Mouse (Mus musculus): Measurements from ENCODE around the gene Ces1b. TPM values are rescaled to one million over a fixed set of nuclear protein-coding genes. Genes with fewer than 3 reads are reported as not detected.

Gene Ces1b
- polyA plus RNA-seq (2016; fragmentation: Nextera tagmentation; extraction: Ambion mirVana), result not detected in 2 replicates

- no peak for ATAC-seq (ENCODE audit: low FRiP score, low read depth)
- Histone ChIP-seq H3K9ac (replicated peaks) (no peak within 1 kb of the TSS), H3K27ac (replicated peaks) (no peak within 1 kb of the TSS), H3K4me3 (no peak within 1 kb of the TSS), H3K4me1 (no peaks in the 10 kb centered on the region), H3K27me3 (no peaks in the 10 kb centered on the region), H3K9me3 (no peaks in the 10 kb centered on the region), H3K4me2 (replicated peaks) (no peak within 1 kb of the TSS), H3K36me3 (no peaks in the 10 kb centered on the region)
- WGBS, result 82% methylated on average over 2 of the region's 2 CpGs
Measured at GRCm38 (mm10) chr8:93079887-93080286, at the start of gene Ces1b. Gene Ces1b, minus strand, starts transcription at chr8:93080017.

GRCm38 (mm10) chr8:93126476-93126875 is 46.7 kb upstream of the Ces1b start:
- Histone ChIP-seq H3K27ac (replicated peaks) (no peak overlapping the region), H3K4me2 (replicated peaks) (no peak overlapping the region), H3K9ac (replicated peaks) (no peak overlapping the region), H3K27me3 (no peaks in the 10 kb centered on the region), H3K4me3 (no peak overlapping the region), H3K4me1 (no peaks in the 10 kb centered on the region), H3K9me3 (no peaks in the 10 kb centered on the region), H3K36me3 (no peaks in the 10 kb centered on the region)
- 71% methylated on average over 2 of the region's 2 CpGs for WGBS
- ATAC-seq (ENCODE audit: low FRiP score, low read depth), result no peak

GRCm38 (mm10) chr8:93122005-93122404 is 42.2 kb upstream of the Ces1b start:
- H3K27ac ChIP-seq (replicated peaks), result no peak overlapping the region
- ATAC-seq (ENCODE audit: low FRiP score, low read depth), result no peak
- H3K9me3 ChIP-seq, result no peaks in the 10 kb centered on the region
- H3K36me3 ChIP-seq, result no peaks in the 10 kb centered on the region
- no peak overlapping the region for H3K4me2 ChIP-seq (replicated peaks)
- no peaks in the 10 kb centered on the region for H3K27me3 ChIP-seq
- no peak overlapping the region for H3K4me3 ChIP-seq
- no peaks in the 10 kb centered on the region for H3K4me1 ChIP-seq
- no peak overlapping the region for H3K9ac ChIP-seq (replicated peaks)
- 91% methylated on average over 1 of the region's 1 CpGs for WGBS

GRCm38 (mm10) chr8:93095376-93095775 is 15.6 kb upstream of the Ces1b start:
- Histone ChIP-seq H3K9me3 (no peaks in the 10 kb centered on the region), H3K27ac (replicated peaks) (no peak overlapping the region), H3K4me1 (no peaks in the 10 kb centered on the region), H3K4me3 (no peak overlapping the region), H3K4me2 (replicated peaks) (no peak overlapping the region), H3K9ac (replicated peaks) (no peak overlapping the region), H3K27me3 (no peaks in the 10 kb centered on the region), H3K36me3 (no peaks in the 10 kb centered on the region)
- ATAC-seq (ENCODE audit: low FRiP score, low read depth), result 0 out of 2 replicates have a peak, but pooled peaks have one; percentile 44

DNA sequence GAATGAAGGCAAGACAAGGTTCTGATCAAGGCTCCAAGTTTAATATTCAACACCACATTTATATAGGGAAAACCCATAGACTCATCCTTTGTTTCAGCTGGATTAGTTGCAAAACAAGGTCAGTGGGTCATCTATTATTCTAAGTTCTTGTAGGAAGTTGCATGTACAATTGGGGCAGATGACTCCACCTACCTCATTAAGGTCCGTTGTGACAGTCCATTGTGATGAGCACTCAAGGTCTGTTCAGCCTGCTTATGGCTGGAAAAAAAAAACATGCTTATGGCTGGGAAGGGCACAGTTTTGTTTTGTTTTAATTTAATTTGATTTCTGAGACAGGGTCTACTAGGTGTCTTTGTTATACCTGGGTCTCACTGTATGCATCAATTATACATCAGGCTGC is 11.5 kb upstream of the Ces1b start:
- Histone ChIP-seq H3K9ac (replicated peaks) (no peak overlapping the region), H3K27ac (replicated peaks) (no peak overlapping the region), H3K4me3 (no peak overlapping the region), H3K9me3 (no peaks in the 10 kb centered on the region), H3K4me2 (replicated peaks) (no peak overlapping the region), H3K4me1 (peaks cover 10% of the 10 kb centered on the region), H3K36me3 (no peaks in the 10 kb centered on the region), H3K27me3 (no peaks in the 10 kb centered on the region)
- ATAC-seq (ENCODE audit: low FRiP score, low read depth), result no peak
- 72% methylated on average over 1 of the region's 1 CpGs for WGBS

GRCm38 (mm10) chr8:93088686-93089122 is 8.9 kb upstream of the Ces1b start:
- WGBS, result 4% methylated on average over 2 of the region's 2 CpGs
- no peak overlapping the region for H3K9ac ChIP-seq (replicated peaks)
- peak overlapping the region; percentile 29; the same call in 1 of the 2 replicates for H3K4me2 ChIP-seq (replicated peaks)
- peaks cover 10% of the 10 kb centered on the region for H3K4me1 ChIP-seq
- H3K9me3 ChIP-seq, result no peaks in the 10 kb centered on the region
- no peaks in the 10 kb centered on the region for H3K36me3 ChIP-seq
- ATAC-seq (ENCODE audit: low FRiP score, low read depth), result peak; percentile 82
- H3K27me3 ChIP-seq, result no peaks in the 10 kb centered on the region
- H3K4me3 ChIP-seq, result no peak overlapping the region
- H3K27ac ChIP-seq (replicated peaks), result peak overlapping the region; percentile 43; the same call in 1 of the 2 replicates

DNA sequence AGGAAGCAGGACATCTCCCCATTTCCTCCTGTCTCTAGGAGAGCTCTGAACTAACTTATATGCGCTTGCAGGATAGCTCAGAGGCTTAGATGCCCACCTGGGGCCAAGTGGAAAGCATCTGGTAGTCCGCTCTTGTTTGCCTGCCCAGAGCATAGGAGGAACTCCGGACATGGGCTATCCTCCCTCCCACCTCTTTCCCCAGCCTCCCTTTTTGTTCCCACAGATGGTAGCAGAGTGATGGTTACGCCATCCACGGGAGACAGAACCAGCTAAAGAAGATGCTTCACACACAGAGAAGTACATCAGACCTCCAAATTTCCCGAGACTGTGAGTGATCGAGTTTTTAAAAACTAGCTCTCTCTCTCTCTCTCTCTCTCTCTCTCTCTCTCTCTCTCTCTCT is 8.4 kb upstream of the Ces1b start:
- Histone ChIP-seq H3K4me1 (peaks cover 10% of the 10 kb centered on the region), H3K4me3 (no peak overlapping the region), H3K9ac (replicated peaks) (no peak overlapping the region), H3K9me3 (no peaks in the 10 kb centered on the region), H3K4me2 (replicated peaks) (peak overlapping the region; percentile 29), H3K36me3 (no peaks in the 10 kb centered on the region), H3K27me3 (no peaks in the 10 kb centered on the region), H3K27ac (replicated peaks) (no peak overlapping the region)
- no peak for ATAC-seq (ENCODE audit: low FRiP score, low read depth)
- WGBS, result 21% methylated on average over 7 of the region's 7 CpGs

- Histone ChIP-seq H3K9me3 (no peaks in the 10 kb centered on the region), H3K27ac (replicated peaks) (no peak overlapping the region), H3K4me2 (replicated peaks) (no peak overlapping the region), H3K27me3 (no peaks in the 10 kb centered on the region), H3K36me3 (no peaks in the 10 kb centered on the region), H3K4me3 (no peak overlapping the region), H3K9ac (replicated peaks) (no peak overlapping the region), H3K4me1 (no peaks in the 10 kb centered on the region)
- ATAC-seq (ENCODE audit: low FRiP score, low read depth), result no peak
- 89% methylated on average over 4 of the region's 4 CpGs for WGBS
Measured at GRCm38 (mm10) chr8:93075251-93075650, 4.6 kb downstream of the Ces1b start.

- WGBS, result 64% methylated on average over 3 of the region's 3 CpGs
- ATAC-seq (ENCODE audit: low FRiP score, low read depth), result no peak
- no peak overlapping the region for H3K4me3 ChIP-seq
- no peak overlapping the region for H3K4me2 ChIP-seq (replicated peaks)
- no peak overlapping the region for H3K27ac ChIP-seq (replicated peaks)
- no peaks in the 10 kb centered on the region for H3K36me3 ChIP-seq
- H3K27me3 ChIP-seq, result no peaks in the 10 kb centered on the region
- no peak overlapping the region for H3K9ac ChIP-seq (replicated peaks)
- no peaks in the 10 kb centered on the region for H3K4me1 ChIP-seq
- H3K9me3 ChIP-seq, result no peaks in the 10 kb centered on the region
Measured at GRCm38 (mm10) chr8:93063416-93064117, 16.2 kb downstream of the Ces1b start.

DNA sequence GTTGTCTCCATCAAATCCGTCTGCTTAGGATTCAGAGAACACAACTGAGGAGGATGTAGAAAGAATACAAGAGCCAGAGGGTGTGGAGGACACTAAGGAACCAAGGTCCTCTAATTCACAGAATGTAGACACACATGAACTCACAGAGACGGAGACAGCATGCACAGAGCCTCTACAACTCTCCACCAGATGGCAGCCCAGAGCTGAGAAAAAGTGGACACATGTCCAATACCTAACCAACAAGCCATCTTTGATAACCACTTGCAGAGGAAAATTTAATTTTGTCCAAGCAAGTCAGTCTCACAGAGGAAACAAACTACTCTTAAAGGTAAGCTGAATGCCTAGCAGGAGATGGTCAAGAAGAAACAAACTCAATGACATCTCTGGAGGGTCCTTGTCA is 20.6 kb downstream of the Ces1b start:
- 23% methylated on average over 2 of the region's 2 CpGs for WGBS

GRCm38 (mm10) chr8:93055238-93055637 is 24.6 kb downstream of the Ces1b start:
- no peaks in the 10 kb centered on the region for H3K9me3 ChIP-seq
- ATAC-seq (ENCODE audit: low FRiP score, low read depth), result no peak
- H3K27ac ChIP-seq (replicated peaks), result no peak overlapping the region
- H3K4me3 ChIP-seq, result no peak overlapping the region
- H3K9ac ChIP-seq (replicated peaks), result no peak overlapping the region
- WGBS, result 68% methylated on average over 2 of the region's 2 CpGs
- H3K27me3 ChIP-seq, result no peaks in the 10 kb centered on the region
- H3K36me3 ChIP-seq, result no peaks in the 10 kb centered on the region
- no peak overlapping the region for H3K4me2 ChIP-seq (replicated peaks)
- no peaks in the 10 kb centered on the region for H3K4me1 ChIP-seq

More for the DNA sequence above, 20.6 kb downstream of the Ces1b start:
- no peaks in the 10 kb centered on the region for H3K9me3 ChIP-seq
- H3K4me3 ChIP-seq, result no peak overlapping the region
- no peak overlapping the region for H3K9ac ChIP-seq (replicated peaks)
- no peak overlapping the region for H3K4me2 ChIP-seq (replicated peaks)
- ATAC-seq (ENCODE audit: low FRiP score, low read depth), result no peak
- H3K36me3 ChIP-seq, result no peaks in the 10 kb centered on the region
- no peaks in the 10 kb centered on the region for H3K27me3 ChIP-seq
- no peak overlapping the region for H3K27ac ChIP-seq (replicated peaks)
- no peaks in the 10 kb centered on the region for H3K4me1 ChIP-seq

GRCm38 (mm10) chr8:93048510-93049416 is 31.1 kb downstream of the Ces1b start:
- Histone ChIP-seq H3K9ac (replicated peaks) (no peak overlapping the region), H3K4me2 (replicated peaks) (no peak overlapping the region), H3K27ac (replicated peaks) (no peak overlapping the region), H3K4me3 (no peak overlapping the region), H3K27me3 (no peaks in the 10 kb centered on the region), H3K4me1 (no peaks in the 10 kb centered on the region), H3K36me3 (no peaks in the 10 kb centered on the region), H3K9me3 (no peaks in the 10 kb centered on the region)
- no peak for ATAC-seq (ENCODE audit: low FRiP score, low read depth)
- WGBS, result 75% methylated on average over 4 of the region's 4 CpGs
